Mouse (Mus musculus) hindbrain, embryonic 11.5 days (tissue): ENCODE measurements around the gene 1700001L19Rik. TPM values are rescaled to one million over a fixed set of nuclear protein-coding genes. Genes with fewer than 3 reads are reported as not detected.
A peak's percentile ranks its signal among the peaks of the same experiment; 100 is the strongest.
"Not testable (repeated sequence)": the region's sequence is repeated elsewhere in the genome, so short reads cannot be mapped to it uniquely, and the experiment has no call there.

ENCODE experiments used
- ATAC-seq: fragments of 200-750 bp; cut with Nextera tagmentation; 2 replicates; pipeline ENCODE4 v1.8.0; 2017; ENCODE audit warnings: mild to moderate bottlenecking, moderate TSS enrichment, moderate library complexity; ENCODE audit not compliant: low FRiP score
- DNase-seq: peaks from one replicate; pipeline ENCODE4 v3.0.0-alpha.2; 2015; ENCODE audit warnings: low spot score
- H3K27ac ChIP-seq: fragments of 300-500 bp; sonication (generic); 2 replicates; pipeline ENCODE4 v1.5.1; 2014; ENCODE audit warnings: mild to moderate bottlenecking, low read depth, low read length
- H3K27me3 ChIP-seq: fragments of 300-500 bp; sonication (generic); 2 replicates; pipeline ENCODE4 v1.6.1; 2014; ENCODE audit warnings: mild to moderate bottlenecking, low read length, moderate library complexity, mixed read lengths; ENCODE audit not compliant: control insufficient read depth, insufficient read depth
- H3K36me3 ChIP-seq: fragments of 300-500 bp; sonication (generic); 2 replicates; pipeline ENCODE4 v1.6.1; 2014; ENCODE audit warnings: mild to moderate bottlenecking, low read length, moderate library complexity, mixed read lengths; ENCODE audit not compliant: control insufficient read depth, insufficient read depth
- H3K4me1 ChIP-seq: fragments of 300-500 bp; sonication (generic); replicated peaks from 2 replicates; pipeline ENCODE4 v1.6.1; 2014; ENCODE audit warnings: low read length, mixed read lengths; ENCODE audit not compliant: control insufficient read depth, insufficient read depth
- H3K4me2 ChIP-seq: fragments of 300-500 bp; sonication (generic); replicated peaks from 2 replicates; pipeline ENCODE4 v1.6.1; 2014; ENCODE audit warnings: mild to moderate bottlenecking, low read depth, low read length
- H3K4me3 ChIP-seq: fragments of 300-500 bp; sonication (generic); 2 replicates; pipeline ENCODE4 v1.5.1; 2014; ENCODE audit warnings: low read depth, low read length
- H3K9ac ChIP-seq: fragments of 300-500 bp; sonication (generic); 2 replicates; pipeline ENCODE4 v1.6.1; 2014; ENCODE audit warnings: low read depth, low read length
- H3K9me3 ChIP-seq: fragments of 300-500 bp; sonication (generic); 2 replicates; pipeline ENCODE4 v1.6.1; 2016; ENCODE audit warnings: low read length; ENCODE audit not compliant: control insufficient read depth
- WGBS: fragments of 180-500 bp; shearing (Covaris S2); extraction: QIAGEN DNeasy Blood & Tissue Kit; methylation state at CpG from one replicate; pipeline ENCODE4 v1.1.7; 2014; 5-methylcytosine and 5-hydroxymethylcytosine counted together
- polyA plus RNA-seq: library from polyadenylated mRNA; unstranded; fragments of >200 nt; fragmentation: Nextera tagmentation; extraction: Ambion mirVana; gene quantifications from 2 replicates; pipeline ENCODE4 v1.2.1, GENCODE M21; 2014

Gene 1700001L19Rik
- 1.5 and 1.9 TPM in 2 replicates for polyA plus RNA-seq

GRCm38 (mm10) chr13:68597199-68597598 lies at the start of gene 1700001L19Rik:
1700001L19Rik (plus strand) TSS chr13:68597421.
- H3K4me1 ChIP-seq: no peaks in the 10 kb centered on the region
- ATAC-seq: 0 out of 2 replicates have a peak, but pooled peaks have one; percentile 21
- H3K36me3 ChIP-seq: no peaks in the 10 kb centered on the region
- no peak within 1 kb of the TSS for H3K4me3 ChIP-seq
- no peak within 1 kb of the TSS for H3K27ac ChIP-seq
- WGBS: 19% methylated on average over 10 of the region's 10 CpGs
- H3K27me3 ChIP-seq: no peaks in the 10 kb centered on the region
- peak within 1 kb of the TSS; percentile 30 for H3K4me2 ChIP-seq
- no peak within 1 kb of the TSS for H3K9ac ChIP-seq
- no peak for DNase-seq
- no peaks in the 10 kb centered on the region for H3K9me3 ChIP-seq

DNA sequence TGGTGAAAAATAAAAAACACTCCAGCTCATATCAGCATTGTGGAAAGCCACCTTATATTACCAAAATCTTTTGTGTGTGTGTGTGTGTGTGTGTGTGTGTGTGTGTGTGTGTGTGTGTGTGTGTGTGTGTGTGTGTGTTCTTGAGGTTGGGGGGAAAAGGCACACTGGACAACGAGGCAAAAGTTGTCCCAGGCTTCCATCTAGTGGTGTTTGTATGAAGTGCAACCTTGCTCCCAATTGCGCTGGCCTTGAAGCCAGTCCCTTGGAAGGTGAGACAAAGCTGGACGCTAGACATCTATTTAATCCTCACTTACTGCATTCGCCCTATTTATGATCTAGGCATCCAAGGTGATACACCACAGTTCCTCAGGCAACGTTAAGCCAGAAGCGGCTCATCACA lies 43.8 kb upstream of the 1700001L19Rik start:
- WGBS: 28% methylated on average over 3 of the region's 6 CpGs
- H3K4me2 ChIP-seq: not testable (repeated sequence)

DNA sequence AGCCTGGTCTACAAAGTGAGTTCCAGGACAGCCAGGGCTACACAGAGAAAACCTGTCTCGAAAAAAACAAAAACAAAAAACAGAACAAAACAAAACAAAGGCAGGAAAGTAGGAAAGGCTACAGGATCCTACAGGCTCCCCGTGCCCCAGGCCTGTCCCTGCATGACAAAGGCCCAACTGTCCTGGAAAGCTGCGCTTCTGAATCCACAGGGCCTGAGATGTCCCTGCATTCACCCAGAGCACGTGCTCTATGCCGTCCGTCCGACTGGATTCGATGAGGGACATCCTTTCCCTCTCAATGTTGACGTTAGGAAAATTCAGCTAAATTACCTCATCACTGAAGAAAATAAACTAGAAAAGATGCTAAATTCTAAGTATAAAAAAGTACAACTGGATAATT lies 29.1 kb upstream of the 1700001L19Rik start:
- Histone ChIP-seq H3K36me3 (0 out of 2 replicates have a peak, but pooled peaks cover 7% of the 10 kb centered on the region), H3K4me1 (no peaks in the 10 kb centered on the region), H3K9me3 (no peaks in the 10 kb centered on the region), H3K27me3 (no peaks in the 10 kb centered on the region), H3K27ac (no peak overlapping the region), H3K9ac (no peak overlapping the region), H3K4me3 (no peak overlapping the region), H3K4me2 (no peak overlapping the region)
- no peak for ATAC-seq
- no peak for DNase-seq
- WGBS: 92% methylated on average over 9 of the region's 9 CpGs

More for the DNA sequence above, 43.8 kb upstream of the 1700001L19Rik start:
- ATAC-seq (peak; percentile 60; the same call in 1 of the 2 replicates), DNase-seq (peak; percentile 49)
- H3K9me3 ChIP-seq, H3K4me1 ChIP-seq, H3K4me3 ChIP-seq, H3K9ac ChIP-seq, H3K27me3 ChIP-seq, H3K36me3 ChIP-seq, H3K27ac ChIP-seq: not testable (repeated sequence)

- ATAC-seq (no peak), DNase-seq (no peak)
- no peaks in the 10 kb centered on the region for H3K27me3 ChIP-seq
- no peak overlapping the region for H3K9ac ChIP-seq
- H3K36me3 ChIP-seq: 0 out of 2 replicates have a peak, but pooled peaks cover 7% of the 10 kb centered on the region
- WGBS: 92% methylated on average over 11 of the region's 11 CpGs
- H3K4me1 ChIP-seq: no peaks in the 10 kb centered on the region
- no peak overlapping the region for H3K27ac ChIP-seq
- H3K9me3 ChIP-seq: no peaks in the 10 kb centered on the region
- no peak overlapping the region for H3K4me2 ChIP-seq
- no peak overlapping the region for H3K4me3 ChIP-seq
These were observed 28.7 kb upstream of the 1700001L19Rik start for GRCm38 (mm10) chr13:68568548-68568947.

DNA sequence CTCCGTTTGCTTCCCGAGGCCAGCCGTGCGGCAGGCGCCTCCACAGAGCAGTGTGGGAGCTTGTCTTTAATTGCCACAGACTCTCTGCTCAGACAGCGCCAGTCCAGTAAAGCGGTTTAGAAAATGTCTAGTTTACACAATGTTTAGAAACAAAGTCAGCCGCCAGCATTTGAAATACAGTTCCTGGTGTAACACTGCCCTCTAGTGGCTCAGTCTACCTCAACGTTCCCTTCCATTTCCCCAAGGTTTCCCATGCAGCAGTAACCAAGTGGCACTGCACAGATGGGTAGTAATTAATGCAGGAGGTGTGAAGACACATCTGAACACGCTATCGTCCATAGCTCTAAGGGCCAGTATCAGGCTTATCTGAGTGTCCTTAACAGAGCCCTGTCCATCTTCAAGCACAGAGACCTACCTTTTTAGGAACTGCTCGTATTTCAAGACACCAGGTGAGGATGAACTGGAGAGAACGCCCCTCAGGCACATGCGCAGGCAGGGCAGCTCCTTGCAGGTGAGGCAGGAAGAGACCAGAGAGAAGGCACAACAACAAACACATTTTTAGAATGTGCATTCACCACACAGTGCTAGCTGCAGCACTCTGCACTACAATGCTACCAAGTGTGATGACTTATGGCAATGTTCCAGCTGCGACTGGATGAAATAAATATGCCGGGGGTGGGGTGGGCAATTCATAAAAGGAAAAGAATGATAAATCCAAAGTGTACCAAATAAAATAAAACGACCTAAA lies 27.5 kb upstream of the 1700001L19Rik start:
- H3K9me3 ChIP-seq: no peaks in the 10 kb centered on the region
- no peaks in the 10 kb centered on the region for H3K27me3 ChIP-seq
- no peak overlapping the region for H3K4me3 ChIP-seq
- no peak overlapping the region for H3K9ac ChIP-seq
- ATAC-seq (peak; percentile 61; the same call in 1 of the 2 replicates), DNase-seq (peak; percentile 77)
- no peak overlapping the region for H3K27ac ChIP-seq
- no peak overlapping the region for H3K4me2 ChIP-seq
- H3K36me3 ChIP-seq: 0 out of 2 replicates have a peak, but pooled peaks cover 3% of the 10 kb centered on the region
- H3K4me1 ChIP-seq: no peaks in the 10 kb centered on the region
- WGBS: 79% methylated on average over 17 of the region's 17 CpGs

- H3K36me3 ChIP-seq: 0 out of 2 replicates have a peak, but pooled peaks cover 5% of the 10 kb centered on the region
- WGBS: 94% methylated on average over 19 of the region's 19 CpGs
- no peak for ATAC-seq
These were observed 25.0 kb upstream of the 1700001L19Rik start for GRCm38 (mm10) chr13:68572247-68572646.

DNA sequence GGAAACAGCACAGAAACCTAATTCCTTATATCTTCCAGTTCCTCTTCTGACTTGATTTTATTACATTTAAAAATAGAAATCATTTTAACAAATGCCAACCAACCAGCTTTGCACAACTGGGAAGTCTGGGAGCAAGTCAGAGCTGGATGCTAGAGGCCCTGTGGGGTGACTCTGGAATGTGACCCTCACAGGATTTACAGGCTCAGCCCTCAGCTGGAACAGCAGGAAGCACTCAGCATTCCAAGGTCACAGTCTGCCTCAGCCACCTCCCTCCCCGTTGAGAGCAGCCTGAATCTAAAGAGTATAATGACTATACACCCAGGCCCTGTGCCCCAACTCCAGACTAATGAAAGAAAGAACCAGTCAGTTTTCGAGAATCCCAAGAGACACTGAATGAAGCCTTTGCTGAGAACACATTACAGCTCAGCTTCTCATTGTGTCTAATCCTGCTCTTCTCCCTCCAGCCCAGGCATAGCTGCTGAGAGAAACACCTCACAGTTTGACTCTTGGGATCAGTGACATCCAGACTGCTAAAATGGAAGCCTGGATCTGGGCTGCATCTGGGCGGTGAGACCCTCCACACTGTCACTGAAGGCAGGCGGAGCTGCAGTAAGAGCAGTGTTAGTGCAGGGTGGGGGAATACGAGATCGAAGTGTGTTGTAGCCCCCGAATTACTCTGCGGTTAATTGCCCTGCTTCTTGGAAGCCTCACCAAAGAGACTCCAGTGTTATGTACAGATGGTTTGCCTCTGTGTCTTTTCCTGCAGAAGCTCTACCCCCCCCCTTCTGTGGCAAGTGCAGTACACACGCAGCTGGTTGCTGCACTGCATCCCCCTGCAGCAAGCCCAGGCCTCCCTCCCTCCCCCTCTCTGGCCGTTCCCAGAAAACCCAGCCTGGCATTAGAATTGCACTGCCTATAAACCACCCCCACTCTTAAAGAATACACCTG lies 24.0 kb upstream of the 1700001L19Rik start:
- H3K4me3 ChIP-seq: no peak overlapping the region
- WGBS: 72% methylated on average over 10 of the region's 10 CpGs
- ATAC-seq (no peak), DNase-seq (peak; percentile 12)
- no peak overlapping the region for H3K27ac ChIP-seq
- no peaks in the 10 kb centered on the region for H3K9me3 ChIP-seq
- no peaks in the 10 kb centered on the region for H3K4me1 ChIP-seq
- no peak overlapping the region for H3K9ac ChIP-seq
- H3K36me3 ChIP-seq: 0 out of 2 replicates have a peak, but pooled peaks cover 5% of the 10 kb centered on the region
- no peaks in the 10 kb centered on the region for H3K27me3 ChIP-seq
- H3K4me2 ChIP-seq: no peak overlapping the region

More at GRCm38 (mm10) chr13:68572247-68572646, 25.0 kb upstream of the 1700001L19Rik start:
- H3K27me3 ChIP-seq: no peaks in the 10 kb centered on the region
- no peak overlapping the region for H3K27ac ChIP-seq
- H3K4me2 ChIP-seq: no peak overlapping the region
- DNase-seq: no peak
- H3K4me1 ChIP-seq: no peaks in the 10 kb centered on the region
- H3K9me3 ChIP-seq: no peaks in the 10 kb centered on the region
- no peak overlapping the region for H3K9ac ChIP-seq
- H3K4me3 ChIP-seq: no peak overlapping the region

DNA sequence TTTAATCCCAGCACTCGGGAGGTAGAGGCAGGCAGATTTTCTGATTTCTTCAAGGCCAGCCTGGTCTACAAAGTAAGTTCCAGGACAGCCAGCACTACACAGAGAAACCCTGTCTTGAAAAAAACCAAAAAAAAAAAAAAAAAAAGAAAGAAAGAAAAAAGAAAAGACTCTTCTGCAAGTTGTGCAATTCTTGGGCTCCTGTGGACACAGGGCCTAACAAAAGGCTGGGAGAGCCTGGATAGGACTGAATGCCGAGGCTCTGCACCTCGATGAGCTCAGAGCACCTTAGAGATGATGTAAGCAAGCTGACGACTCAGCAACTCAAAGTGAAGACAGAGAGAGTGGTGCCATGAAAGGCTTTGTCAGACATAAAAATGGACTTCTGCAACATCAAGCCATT lies 22.8 kb upstream of the 1700001L19Rik start:
- Histone ChIP-seq H3K9me3 (no peaks in the 10 kb centered on the region), H3K4me2 (no peak overlapping the region), H3K27ac (no peak overlapping the region), H3K27me3 (no peaks in the 10 kb centered on the region), H3K9ac (no peak overlapping the region), H3K4me1 (no peaks in the 10 kb centered on the region), H3K36me3 (0 out of 2 replicates have a peak, but pooled peaks cover 5% of the 10 kb centered on the region), H3K4me3 (no peak overlapping the region)
- ATAC-seq (no peak), DNase-seq (no peak)
- WGBS: 89% methylated on average over 4 of the region's 4 CpGs
